ENCODE assay signal across 7 mouse cellular contexts in genomic region chr11:47379630-47379958, GRCm38 (mm10).
A peak's percentile ranks its signal among the peaks of the same experiment; 100 is the strongest.
DNase-seq lines count a peak whose midpoint lies in the region; ATAC-seq lines count a peak whose summit lies in the region.

No protein-coding gene starts in this region.

- H3K27ac ChIP-seq in liver, embryonic 12.5 days, result no peak overlapping the region
- H3K27ac ChIP-seq in forebrain, embryonic 13.5 days, result no peak overlapping the region
- H3K27ac ChIP-seq in limb, embryonic 12.5 days, result peak overlapping the region; percentile 98
- H3K27ac ChIP-seq in stomach, embryonic 14.5 days (ENCODE audit: low read length), result peak overlapping the region; percentile 75; the same call in 1 of the 2 replicates

- no peak overlapping the region for H3K9ac ChIP-seq in liver, embryonic 12.5 days
- peak overlapping the region; percentile 58; the same call in 1 of the 2 replicates for H3K9ac ChIP-seq in forebrain, embryonic 13.5 days
- H3K9ac ChIP-seq in limb, embryonic 12.5 days (replicated peaks), result peak overlapping the region; percentile 75; the same call in 1 of the 2 replicates
- H3K9ac ChIP-seq in stomach, embryonic 14.5 days (replicated peaks; ENCODE audit: low read depth, low read length), result 0 out of 2 replicates have a peak overlapping the region, but pooled peaks have one; percentile 25

- ATAC-seq in liver, embryonic 12.5 days, result no peak
- no peak; the same call in 1 of the 2 replicates for ATAC-seq in forebrain, embryonic 13.5 days
- ATAC-seq in limb, embryonic 12.5 days (ENCODE audit: insufficient number of reproducible peaks, insufficient read depth, low FRiP score, low TSS enrichment, low read depth), result peak; percentile 58; the same call in 1 of the 2 replicates
- ATAC-seq in stomach, embryonic 14.5 days (ENCODE audit: insufficient number of reproducible peaks, insufficient read depth, low FRiP score, low read depth), result no peak; the same call in 1 of the 2 replicates

- H3K27me3 ChIP-seq in liver, embryonic 12.5 days (replicated peaks), result no peaks in the 10 kb centered on the region
- peaks cover 3% of the 10 kb centered on the region; the same call in 1 of the 2 replicates for H3K27me3 ChIP-seq in forebrain, embryonic 13.5 days
- 0 out of 2 replicates have a peak, but pooled peaks cover 4% of the 10 kb centered on the region for H3K27me3 ChIP-seq in limb, embryonic 12.5 days
- no peaks in the 10 kb centered on the region for H3K27me3 ChIP-seq in stomach, embryonic 14.5 days (ENCODE audit: control insufficient read depth, insufficient read depth, low read length)

- H3K4me1 ChIP-seq in liver, embryonic 12.5 days, result no peaks in the 10 kb centered on the region
- H3K4me1 ChIP-seq in forebrain, embryonic 13.5 days, result peaks cover 13% of the 10 kb centered on the region
- peaks cover 43% of the 10 kb centered on the region for H3K4me1 ChIP-seq in limb, embryonic 12.5 days (replicated peaks)
- 0 out of 2 replicates have a peak, but pooled peaks cover 3% of the 10 kb centered on the region for H3K4me1 ChIP-seq in stomach, embryonic 14.5 days (ENCODE audit: control insufficient read depth, insufficient read depth, low read length)

- WGBS in liver, embryonic 12.5 days (ENCODE audit: insufficient replicate concordance), result 38% methylated on average over 4 of the region's 4 CpGs
- WGBS in forebrain, embryonic 13.5 days, result 41% methylated on average over 4 of the region's 4 CpGs
- WGBS in limb, embryonic 12.5 days, result 11% methylated on average over 4 of the region's 4 CpGs
- 31% methylated on average over 4 of the region's 4 CpGs for WGBS in stomach, embryonic 14.5 days

- peak overlapping the region; percentile 49 for H3K4me2 ChIP-seq in liver, embryonic 12.5 days
- peak overlapping the region; percentile 66 for H3K4me2 ChIP-seq in forebrain, embryonic 13.5 days
- H3K4me2 ChIP-seq in limb, embryonic 12.5 days, result peak overlapping the region; percentile 72
- peak overlapping the region; percentile 63 for H3K4me2 ChIP-seq in stomach, embryonic 14.5 days (replicated peaks; ENCODE audit: low read depth, low read length)

- DNase-seq in liver, result no peak
- no peak for DNase-seq in right cerebral cortex, postnatal 4 days
- DNase-seq in spleen, postnatal 36 days (ENCODE audit: low spot score in 2 of 2), result no peak

- H3K9me3 ChIP-seq in liver, embryonic 12.5 days (replicated peaks), result no peaks in the 10 kb centered on the region
- H3K9me3 ChIP-seq in forebrain, embryonic 13.5 days (replicated peaks), result no peaks in the 10 kb centered on the region
- H3K9me3 ChIP-seq in limb, embryonic 12.5 days, result no peaks in the 10 kb centered on the region
- no peaks in the 10 kb centered on the region for H3K9me3 ChIP-seq in stomach, embryonic 14.5 days (ENCODE audit: control insufficient read depth, low read depth, low read length)

- no peaks in the 10 kb centered on the region for H3K36me3 ChIP-seq in liver, embryonic 12.5 days
- H3K36me3 ChIP-seq in forebrain, embryonic 13.5 days (ENCODE audit: poor library complexity, severe bottlenecking), result no peaks in the 10 kb centered on the region
- no peaks in the 10 kb centered on the region for H3K36me3 ChIP-seq in limb, embryonic 12.5 days
- no peaks in the 10 kb centered on the region for H3K36me3 ChIP-seq in stomach, embryonic 14.5 days (ENCODE audit: control insufficient read depth, insufficient read depth, low read length)

- H3K4me3 ChIP-seq in liver, embryonic 12.5 days, result no peak overlapping the region
- H3K4me3 ChIP-seq in forebrain, embryonic 13.5 days, result peak overlapping the region; percentile 30; the same call in 1 of the 2 replicates
- H3K4me3 ChIP-seq in limb, embryonic 12.5 days (replicated peaks), result peak overlapping the region; percentile 45
- H3K4me3 ChIP-seq in stomach, embryonic 14.5 days (ENCODE audit: low read depth, low read length), result peak overlapping the region; percentile 30; the same call in 1 of the 2 replicates

Comparison
In these comparisons a context has a peak if more than half of its experiments do, and no peak if none do; other contexts are left out.
1. H3K27ac ChIP-seq: peak in limb, embryonic 12.5 days (single experiment) and stomach, embryonic 14.5 days (single experiment); none in liver, embryonic 12.5 days (single experiment) and forebrain, embryonic 13.5 days (single experiment).
2. Peak in every context shown above with its lines, with median percentiles within 50 percentile points of each other: H3K4me2 ChIP-seq.